Mouse (Mus musculus) lung, embryonic 14.5 days (tissue): ENCODE measurements around the gene Grik4. TPM values are rescaled to one million over a fixed set of nuclear protein-coding genes. Genes with fewer than 3 reads are reported as not detected.

Experiments used
- ATAC-seq: fragments of 200-750 bp; cut with Nextera tagmentation; 2 replicates; pipeline ENCODE4 v1.8.0; 2017; ENCODE audit warnings: mild to moderate bottlenecking, moderate TSS enrichment, moderate library complexity; ENCODE audit not compliant: insufficient read depth
- DNase-seq: peaks from one replicate; pipeline ENCODE4 v3.0.0-alpha.2; 2015
- H3K27ac ChIP-seq: fragments of 300-500 bp; sonication (generic); 2 replicates; pipeline ENCODE4 v1.5.1; 2014; ENCODE audit warnings: low read depth, mild to moderate bottlenecking, moderate library complexity
- H3K27me3 ChIP-seq: fragments of 300-500 bp; sonication (generic); 2 replicates; pipeline ENCODE4 v1.6.1; 2014; ENCODE audit warnings: low read length, control low read depth; ENCODE audit not compliant: insufficient read depth
- H3K36me3 ChIP-seq: fragments of 300-500 bp; sonication (generic); 2 replicates; pipeline ENCODE4 v1.6.1; 2014; ENCODE audit warnings: control low read depth; ENCODE audit not compliant: insufficient read depth
- H3K4me1 ChIP-seq: fragments of 300-500 bp; sonication (generic); 2 replicates; pipeline ENCODE4 v1.6.1; 2014; ENCODE audit warnings: antibody characterized with exemption, control low read depth; ENCODE audit not compliant: insufficient read depth
- H3K4me2 ChIP-seq: fragments of 300-500 bp; sonication (generic); 2 replicates; pipeline ENCODE4 v1.6.1; 2014; ENCODE audit warnings: mild to moderate bottlenecking
- H3K4me3 ChIP-seq: fragments of 300-500 bp; sonication (generic); 2 replicates; pipeline ENCODE4 v1.5.1; 2014; ENCODE audit warnings: low read depth, low read length
- H3K9ac ChIP-seq: fragments of 300-500 bp; sonication (generic); 2 replicates; pipeline ENCODE4 v1.6.1; 2014
- H3K9me3 ChIP-seq: fragments of 300-500 bp; sonication (generic); 2 replicates; pipeline ENCODE4 v1.6.1; 2016; ENCODE audit warnings: low read depth, low read length, control low read depth
- CTCF ChIP-seq: IDR thresholded peaks from 2 replicates; pipeline ENCODE4 v1.5.1; 2016; ENCODE audit warnings: antibody characterized with exemption, low read depth
- WGBS: fragments of 180-500 bp; shearing (Covaris S2); extraction: QIAGEN DNeasy Blood & Tissue Kit; methylation state at CpG from one replicate; pipeline ENCODE4 v1.1.7; 2014; 5-methylcytosine and 5-hydroxymethylcytosine counted together
- polyA plus RNA-seq: library from polyadenylated mRNA; unstranded; fragments of >200 nt; fragmentation: Nextera tagmentation; extraction: Ambion mirVana; gene quantifications from 2 replicates; pipeline ENCODE4 v1.2.1, GENCODE M21; 2014

The Grik4 gene
- polyA plus RNA-seq, 1 experiment from 2014 or later: 2.2 TPM

GRCm38 (mm10) chr9:42722501-42722900 lies 221.8 kb downstream of the Grik4 start:
- Histone ChIP-seq H3K4me1 (peaks cover 10% of the 10 kb centered on the region; the same call in 1 of the 2 replicates), H3K4me3 (no peak overlapping the region), H3K36me3 (no peaks in the 10 kb centered on the region), H3K27ac (no peak overlapping the region), H3K9me3 (no peaks in the 10 kb centered on the region), H3K4me2 (no peak overlapping the region), H3K9ac (no peak overlapping the region), H3K27me3 (no peaks in the 10 kb centered on the region)
- WGBS: 32% methylated on average over 4 of the region's 4 CpGs
- no peak for TF ChIP-seq CTCF
- no peak; the same call in 1 of the 2 replicates for ATAC-seq
- no peak for DNase-seq

GRCm38 (mm10) chr9:42721718-42722117 lies 222.6 kb downstream of the Grik4 start:
- Histone ChIP-seq H3K4me3 (no peak overlapping the region), H3K27ac (no peak overlapping the region), H3K9ac (no peak overlapping the region), H3K36me3 (no peaks in the 10 kb centered on the region), H3K4me2 (no peak overlapping the region), H3K4me1 (peaks cover 7% of the 10 kb centered on the region; the same call in 1 of the 2 replicates), H3K9me3 (no peaks in the 10 kb centered on the region), H3K27me3 (no peaks in the 10 kb centered on the region)
- WGBS: 80% methylated on average over 9 of the region's 9 CpGs
- TF ChIP-seq CTCF: no peak
- no peak for DNase-seq
- no peak for ATAC-seq

- Histone ChIP-seq H3K27me3 (no peaks in the 10 kb centered on the region), H3K4me2 (no peak overlapping the region), H3K9me3 (no peaks in the 10 kb centered on the region), H3K9ac (no peak overlapping the region), H3K36me3 (no peaks in the 10 kb centered on the region), H3K4me3 (no peak overlapping the region), H3K4me1 (peaks cover 7% of the 10 kb centered on the region; the same call in 1 of the 2 replicates), H3K27ac (no peak overlapping the region)
- no peak for DNase-seq
- no peak for ATAC-seq
- no peak for TF ChIP-seq CTCF
- WGBS: 64% methylated on average over 4 of the region's 4 CpGs
These were observed 223.1 kb downstream of the Grik4 start for GRCm38 (mm10) chr9:42721146-42721545.

GRCm38 (mm10) chr9:42713912-42714311 lies 230.4 kb downstream of the Grik4 start:
- TF ChIP-seq CTCF: no peak
- ATAC-seq (no peak), DNase-seq (no peak)
- no peaks in the 10 kb centered on the region for H3K4me1 ChIP-seq
- no peak overlapping the region for H3K27ac ChIP-seq
- no peak overlapping the region for H3K4me2 ChIP-seq
- no peak overlapping the region for H3K9ac ChIP-seq
- H3K9me3 ChIP-seq: no peaks in the 10 kb centered on the region
- no peaks in the 10 kb centered on the region for H3K36me3 ChIP-seq
- 46% methylated on average over 8 of the region's 8 CpGs for WGBS
- no peak overlapping the region for H3K4me3 ChIP-seq
- no peaks in the 10 kb centered on the region for H3K27me3 ChIP-seq

- Histone ChIP-seq H3K4me1 (0 out of 2 replicates have a peak, but pooled peaks cover 5% of the 10 kb centered on the region), H3K9ac (no peak overlapping the region), H3K4me2 (no peak overlapping the region), H3K9me3 (no peaks in the 10 kb centered on the region), H3K36me3 (no peaks in the 10 kb centered on the region), H3K27me3 (no peaks in the 10 kb centered on the region), H3K4me3 (no peak overlapping the region), H3K27ac (no peak overlapping the region)
- TF ChIP-seq CTCF: no peak
- 67% methylated on average over 7 of the region's 7 CpGs for WGBS
- DNase-seq: no peak
- ATAC-seq: no peak
These were observed 238.4 kb downstream of the Grik4 start for GRCm38 (mm10) chr9:42705848-42706247.

GRCm38 (mm10) chr9:42703191-42703854 lies 241.0 kb downstream of the Grik4 start:
- no peak for ATAC-seq
- 41% methylated on average over 8 of the region's 8 CpGs for WGBS
- no peak for TF ChIP-seq CTCF
- DNase-seq: no peak
- H3K27me3 ChIP-seq: no peaks in the 10 kb centered on the region
- H3K36me3 ChIP-seq: no peaks in the 10 kb centered on the region
- H3K9me3 ChIP-seq: no peaks in the 10 kb centered on the region
- no peak overlapping the region for H3K27ac ChIP-seq
- no peak overlapping the region for H3K4me3 ChIP-seq
- H3K9ac ChIP-seq: no peak overlapping the region
- H3K4me2 ChIP-seq: no peak overlapping the region
- 0 out of 2 replicates have a peak, but pooled peaks cover 5% of the 10 kb centered on the region for H3K4me1 ChIP-seq

- Histone ChIP-seq H3K4me2 (no peak overlapping the region), H3K9me3 (no peaks in the 10 kb centered on the region), H3K27ac (peak overlapping the region; percentile 67), H3K4me3 (no peak overlapping the region), H3K9ac (no peak overlapping the region), H3K36me3 (no peaks in the 10 kb centered on the region), H3K4me1 (0 out of 2 replicates have a peak, but pooled peaks cover 5% of the 10 kb centered on the region), H3K27me3 (no peaks in the 10 kb centered on the region)
- no peak for TF ChIP-seq CTCF
- ATAC-seq (peak; percentile 17; the same call in 1 of the 2 replicates), DNase-seq (peak; percentile 19)
- WGBS: 65% methylated on average over 11 of the region's 11 CpGs
These were observed 241.8 kb downstream of the Grik4 start for GRCm38 (mm10) chr9:42702231-42703132.
